Mouse (Mus musculus) testis, adult 2 months (tissue): ENCODE results near the gene Tceanc2. TPM values are rescaled to one million over a fixed set of nuclear protein-coding genes. Genes with fewer than 3 reads are reported as not detected.

Experiments
- H3K27ac ChIP-seq: fragments of 200-500 bp; 2 replicates; pipeline ENCODE4 v1.5.1; 2012; ENCODE audit warnings: low read depth, low read length; ENCODE audit not compliant: control insufficient read depth, insufficient read depth
- H3K27me3 ChIP-seq: fragments of 200-500 bp; 2 replicates; pipeline ENCODE4 v1.6.1; 2012; ENCODE audit warnings: mild to moderate bottlenecking, low read length, moderate library complexity; ENCODE audit not compliant: control insufficient read depth, insufficient read depth
- H3K36me3 ChIP-seq: fragments of 200-500 bp; 2 replicates; pipeline ENCODE4 v1.6.1; 2012; ENCODE audit warnings: mild to moderate bottlenecking, low read length; ENCODE audit not compliant: control insufficient read depth, insufficient read depth
- H3K4me1 ChIP-seq: fragments of 200-500 bp; 2 replicates; pipeline ENCODE4 v1.6.1; 2012; ENCODE audit warnings: low read length; ENCODE audit not compliant: control insufficient read depth, insufficient read depth
- H3K4me3 ChIP-seq: fragments of 200-500 bp; 2 replicates; pipeline ENCODE4 v1.5.1; 2012; ENCODE audit warnings: low read depth, mild to moderate bottlenecking, low read length, moderate library complexity, mixed read lengths; ENCODE audit not compliant: control insufficient read depth
- CTCF ChIP-seq: fragments of 200-500 bp; IDR thresholded peaks from 2 replicates; pipeline ENCODE4 v1.5.1; 2012; ENCODE audit warnings: low read depth, mild to moderate bottlenecking, inconsistent platforms, low read length, moderate library complexity; ENCODE audit not compliant: control insufficient read depth, insufficient read depth, insufficient replicate concordance
- POLR2A ChIP-seq: fragments of 200-500 bp; IDR thresholded peaks from 2 replicates; pipeline ENCODE4 v1.6.1; 2012; ENCODE audit warnings: low read depth, mild to moderate bottlenecking, inconsistent platforms, low read length, moderate library complexity; ENCODE audit not compliant: control insufficient read depth
- polyA plus RNA-seq: library from polyadenylated mRNA; depleted of rRNA; stranded (reverse); fragments of >200 nt; gene quantifications from 2 replicates; pipeline ENCODE4 v1.2.3, GENCODE M21; 2012

Tceanc2 gene
- polyA plus RNA-seq, 1 experiment = 11.0 TPM

DNA sequence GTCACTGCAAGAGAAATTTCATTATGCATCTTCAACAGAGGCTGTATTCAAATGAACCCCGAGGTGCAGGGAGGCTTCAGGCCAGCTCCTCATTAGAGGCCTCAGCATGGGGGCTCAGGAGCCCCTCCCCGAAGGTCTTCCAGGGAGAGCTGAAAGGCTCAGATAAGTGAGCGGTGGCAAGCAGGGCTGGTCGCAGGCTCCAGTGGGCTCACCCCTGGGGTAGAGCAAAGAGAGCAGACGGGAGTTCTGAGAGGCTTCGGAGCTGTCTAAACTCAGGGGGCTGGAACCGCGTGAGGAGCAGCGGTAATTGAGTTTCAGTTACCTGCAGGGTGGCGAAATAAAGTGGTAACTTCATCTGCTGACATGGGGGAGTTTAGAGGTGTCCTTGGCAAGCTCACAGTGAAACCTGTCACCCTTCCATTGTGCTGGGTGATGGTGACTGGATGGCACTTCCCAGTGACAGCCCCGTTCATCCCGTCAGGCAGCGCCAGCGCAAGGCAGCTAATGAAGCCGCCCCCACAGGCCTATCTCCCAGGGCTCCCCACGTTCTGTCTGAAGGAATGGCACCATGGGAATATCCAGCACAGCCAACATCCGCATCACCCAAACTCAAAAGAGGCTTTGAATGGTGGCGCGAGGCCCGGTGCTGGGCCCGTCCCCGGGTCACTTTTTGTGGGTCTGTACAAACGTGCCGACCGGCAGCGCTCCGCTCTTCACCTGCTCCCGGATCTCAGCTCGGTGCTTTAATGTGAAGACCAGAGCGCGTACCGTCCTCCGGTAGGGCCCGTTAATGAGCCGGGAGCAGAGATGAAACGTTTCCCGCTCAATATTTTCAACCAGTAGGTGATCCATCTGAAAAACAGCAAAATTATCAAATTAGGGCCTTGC lies 39.7 kb downstream of the Tceanc2 start:
- Histone ChIP-seq H3K27me3 (no peaks in the 10 kb centered on the region), H3K27ac (no peak overlapping the region), H3K4me1 (no peaks in the 10 kb centered on the region), H3K36me3 (no peaks in the 10 kb centered on the region), H3K4me3 (no peak overlapping the region)
- no peak for TF ChIP-seq POLR2A
- TF ChIP-seq CTCF = no peak

DNA sequence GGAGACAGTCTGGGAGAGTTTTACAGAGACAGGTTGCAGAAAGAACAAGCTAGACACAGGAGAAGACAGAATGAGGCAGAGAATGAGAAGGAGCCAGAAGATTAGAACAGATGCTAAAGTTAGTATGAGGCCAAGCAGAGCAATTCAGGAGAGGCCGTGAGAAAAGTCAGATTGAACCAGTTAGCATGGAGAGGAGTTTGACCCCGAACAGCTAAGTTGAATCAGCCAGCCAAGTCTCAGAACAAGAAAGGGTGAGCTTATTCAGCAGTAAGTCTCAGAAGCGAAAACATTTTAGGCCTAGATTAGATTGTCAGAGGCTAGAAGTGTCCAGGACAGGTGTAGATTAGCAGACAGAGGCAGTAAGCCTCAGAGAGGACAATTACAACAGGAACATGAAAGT lies 42.4 kb downstream of the Tceanc2 start:
- Histone ChIP-seq H3K4me3 (no peak overlapping the region), H3K27me3 (no peaks in the 10 kb centered on the region), H3K4me1 (no peaks in the 10 kb centered on the region), H3K36me3 (no peaks in the 10 kb centered on the region), H3K27ac (no peak overlapping the region)
- TF ChIP-seq POLR2A (no peak), CTCF (no peak)

DNA sequence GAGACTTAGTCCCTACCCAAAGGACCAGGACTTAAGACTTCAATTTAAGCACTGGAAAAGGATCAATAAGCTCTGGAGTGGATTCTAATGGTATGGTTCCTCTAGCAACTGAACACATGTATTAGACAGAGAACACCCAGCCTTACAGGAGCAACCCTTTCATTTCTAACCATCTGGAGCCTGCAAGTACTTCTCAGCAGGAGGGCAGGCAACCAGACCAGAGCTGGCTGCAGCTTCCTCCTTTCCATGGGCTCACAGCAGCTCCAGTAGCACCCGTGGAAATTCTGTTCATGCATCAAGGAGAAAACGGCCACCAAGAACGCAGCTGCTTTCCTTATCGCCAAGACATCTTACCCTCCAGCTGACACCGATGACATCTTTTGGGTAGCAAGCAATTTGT lies 43.3 kb downstream of the Tceanc2 start:
- Histone ChIP-seq H3K36me3 (no peaks in the 10 kb centered on the region), H3K4me3 (no peak overlapping the region), H3K27me3 (no peaks in the 10 kb centered on the region), H3K27ac (no peak overlapping the region), H3K4me1 (no peaks in the 10 kb centered on the region)
- TF ChIP-seq POLR2A (no peak), CTCF (no peak)

DNA sequence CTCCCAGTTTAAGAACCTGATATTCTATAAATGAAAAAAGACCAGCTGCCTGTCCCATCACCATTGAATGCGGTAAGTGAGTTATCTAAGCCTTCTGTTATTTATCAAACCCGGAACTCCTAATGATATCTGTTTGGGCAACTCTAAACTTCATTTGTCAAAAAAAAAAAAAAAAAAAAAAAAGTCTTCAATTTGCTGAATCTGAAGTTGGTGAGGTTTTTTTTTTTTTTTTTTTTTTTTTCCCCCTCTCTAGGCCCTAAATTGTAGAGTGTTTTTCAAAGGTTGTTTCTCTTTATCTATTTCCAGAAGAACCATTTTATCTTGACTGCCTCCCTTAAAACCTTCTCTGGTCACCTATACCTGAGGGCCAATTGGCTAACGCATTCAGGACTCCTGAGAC lies 44.0 kb downstream of the Tceanc2 start:
- Histone ChIP-seq H3K27me3 (no peaks in the 10 kb centered on the region), H3K36me3 (no peaks in the 10 kb centered on the region), H3K4me3 (no peak overlapping the region), H3K4me1 (no peaks in the 10 kb centered on the region), H3K27ac (no peak overlapping the region)
- TF ChIP-seq CTCF (no peak), POLR2A (no peak)

DNA sequence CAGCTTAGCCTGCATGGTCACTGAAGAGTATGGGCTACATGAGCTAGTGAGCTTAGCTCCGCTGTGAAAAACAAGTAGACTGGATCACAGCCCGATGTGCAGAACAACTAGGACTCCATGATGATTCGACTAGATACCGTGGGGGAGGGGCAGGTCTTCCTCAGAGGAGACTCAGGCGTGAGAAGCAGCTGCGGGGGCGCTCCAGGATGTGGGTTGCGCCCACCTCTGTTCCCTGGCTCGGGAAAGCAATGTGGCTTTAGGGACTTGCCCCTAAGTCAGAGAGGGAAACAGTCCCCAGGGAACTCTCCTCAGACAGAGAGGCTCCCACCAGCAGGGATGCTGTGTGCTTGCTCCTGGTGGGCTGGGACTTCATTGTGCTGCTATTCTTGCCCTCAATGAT lies 48.4 kb downstream of the Tceanc2 start:
- H3K27ac ChIP-seq = no peak overlapping the region
- H3K4me1 ChIP-seq = 0 out of 2 replicates have a peak, but pooled peaks cover 2% of the 10 kb centered on the region
- no peak for TF ChIP-seq POLR2A
- TF ChIP-seq CTCF = no peak
- H3K4me3 ChIP-seq = no peak overlapping the region
- no peaks in the 10 kb centered on the region for H3K36me3 ChIP-seq
- H3K27me3 ChIP-seq = no peaks in the 10 kb centered on the region

DNA sequence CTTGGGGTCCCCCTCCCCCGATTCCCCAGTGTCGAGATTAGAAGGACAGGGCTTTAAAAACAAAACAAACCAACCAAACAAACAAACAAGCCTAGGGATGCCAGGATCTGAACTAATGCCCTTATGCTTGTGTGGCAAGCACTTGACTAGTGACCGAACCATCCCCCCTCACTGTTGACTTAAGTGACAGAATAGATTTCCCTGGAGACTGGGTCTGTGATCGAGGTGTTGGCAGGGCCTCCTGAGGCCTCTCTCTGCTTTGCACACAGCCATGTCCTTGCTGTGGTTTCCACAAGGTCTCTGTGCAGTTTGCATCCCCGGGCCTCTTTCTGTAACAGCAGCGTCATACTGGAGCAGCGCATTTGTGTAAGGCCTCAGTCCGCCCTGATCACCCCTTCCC lies 49.5 kb downstream of the Tceanc2 start:
- H3K36me3 ChIP-seq = no peaks in the 10 kb centered on the region
- no peak overlapping the region for H3K4me3 ChIP-seq
- 0 out of 2 replicates have a peak, but pooled peaks cover 2% of the 10 kb centered on the region for H3K4me1 ChIP-seq
- TF ChIP-seq CTCF (no peak), POLR2A (no peak)
- no peaks in the 10 kb centered on the region for H3K27me3 ChIP-seq
- H3K27ac ChIP-seq = no peak overlapping the region

DNA sequence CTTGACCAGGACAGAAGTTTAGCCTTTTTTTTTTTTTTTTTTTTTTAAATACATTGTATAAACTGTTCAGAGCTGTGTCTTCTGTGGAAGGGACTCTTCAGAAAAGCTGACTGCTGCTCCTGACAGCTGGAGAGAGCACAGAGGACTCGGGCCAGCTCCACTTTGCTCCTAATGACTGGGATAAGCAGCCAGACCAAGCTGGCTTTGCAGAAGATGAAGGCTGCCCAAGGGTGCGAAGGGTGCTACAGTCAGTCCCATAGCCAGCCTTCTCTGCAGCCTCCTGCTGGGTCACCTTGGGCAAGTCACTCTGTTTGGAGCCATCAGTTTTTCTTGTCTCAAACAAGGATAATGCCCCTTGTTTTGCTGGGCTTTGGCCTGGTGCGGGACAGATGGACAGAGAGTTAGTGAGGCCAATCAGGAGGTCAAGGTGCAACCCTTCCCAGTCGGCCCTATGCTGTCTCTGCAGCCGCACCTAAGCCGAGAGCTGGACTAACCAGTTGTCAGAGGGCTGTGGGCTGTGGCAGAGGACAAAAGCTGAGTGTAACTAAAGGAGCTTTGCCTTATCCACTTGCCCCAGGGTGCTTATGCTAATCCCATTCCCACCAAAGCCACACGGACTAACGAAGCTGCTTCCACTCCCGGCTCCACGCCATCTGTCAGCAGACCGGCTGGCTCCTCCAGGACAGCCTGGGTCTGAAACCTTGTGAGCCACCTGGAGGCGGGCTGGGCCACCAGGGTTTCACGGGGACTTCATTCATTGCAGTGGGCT lies 50.8 kb downstream of the Tceanc2 start:
- no peak for TF ChIP-seq CTCF
- TF ChIP-seq POLR2A = no peak
- H3K4me1 ChIP-seq = 0 out of 2 replicates have a peak, but pooled peaks cover 2% of the 10 kb centered on the region

More for the DNA sequence above, 50.8 kb downstream of the Tceanc2 start:
- H3K27me3 ChIP-seq = no peaks in the 10 kb centered on the region
- no peak overlapping the region for H3K4me3 ChIP-seq
- no peak overlapping the region for H3K27ac ChIP-seq
- no peaks in the 10 kb centered on the region for H3K36me3 ChIP-seq
